Mouse (Mus musculus) left cerebral cortex, postnatal 36 days (tissue): ENCODE results near the gene Cttnbp2. TPM values are rescaled to one million over a fixed set of nuclear protein-coding genes. Genes with fewer than 3 reads are reported as not detected.
A peak's percentile ranks its signal among the peaks of the same experiment; 100 is the strongest.
"Not testable (repeated sequence)": the region's sequence is repeated elsewhere in the genome, so short reads cannot be mapped to it uniquely, and the experiment has no call there.

Source experiments
- DNase-seq, 2 experiments: peaks; one replicate each; pipeline ENCODE4 v3.0.0; 2021 to 2022; ENCODE audit warnings: low spot score in 2 of 2, mixed read lengths in 1 of 2
- intact Hi-C: fragments of 180-260 bp; cut with DNase I; formaldehyde crosslinking; loops from one replicate; pipeline ENCODE4 v1.15.1; 2025
- total RNA-seq, 2 experiments: library from RNA; stranded (reverse); gene quantifications; 2 replicates each; pipeline ENCODE4 v1.2.3; 2021

Cttnbp2 gene
- total RNA-seq, 2 experiments from 2014 or later, result 127 to 181 TPM

DNA sequence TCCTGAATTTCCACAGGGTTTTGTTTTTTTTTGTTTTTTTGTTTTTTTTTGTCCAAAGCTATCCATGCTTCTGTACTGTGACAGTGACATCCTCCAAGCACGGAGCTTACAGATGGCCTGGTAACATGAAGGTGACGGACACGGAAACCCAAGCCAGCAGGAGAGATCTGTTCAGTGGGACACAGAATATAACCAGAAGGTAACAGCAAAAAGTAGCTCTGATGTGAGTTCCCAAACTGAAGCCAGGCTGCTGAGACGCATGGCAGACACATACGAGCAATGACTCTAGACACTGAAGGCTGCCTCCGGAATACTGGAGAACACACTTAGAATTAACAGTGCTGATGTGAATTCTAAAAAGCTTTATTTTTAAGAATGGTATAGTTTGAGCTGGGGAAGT is 89.8 kb downstream of the Cttnbp2 start:
- no peak for DNase-seq
- intact Hi-C loops, result no loop called here

DNA sequence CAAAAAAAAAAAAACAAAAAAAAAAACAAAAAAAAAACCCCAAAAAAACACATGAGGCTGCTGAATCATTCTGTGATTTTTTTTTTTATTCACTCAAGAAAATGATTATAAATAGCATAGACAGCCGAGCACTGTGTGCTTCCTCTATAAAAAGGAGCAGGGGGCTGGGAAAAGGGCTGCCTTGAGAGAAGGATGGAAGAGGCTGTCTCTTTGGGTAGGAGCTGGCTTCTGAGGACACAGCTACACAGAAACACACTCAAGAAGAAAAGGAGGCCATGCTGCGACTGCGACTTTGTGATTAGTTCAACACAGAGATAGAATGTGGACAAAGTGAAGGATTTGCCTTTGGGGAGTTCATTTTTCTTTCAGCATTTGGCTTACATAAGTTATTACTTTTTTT is 90.3 kb downstream of the Cttnbp2 start:
- intact Hi-C loops, result no loop called here
- peak in 1 of 2 experiments; percentile 38 for DNase-seq

DNA sequence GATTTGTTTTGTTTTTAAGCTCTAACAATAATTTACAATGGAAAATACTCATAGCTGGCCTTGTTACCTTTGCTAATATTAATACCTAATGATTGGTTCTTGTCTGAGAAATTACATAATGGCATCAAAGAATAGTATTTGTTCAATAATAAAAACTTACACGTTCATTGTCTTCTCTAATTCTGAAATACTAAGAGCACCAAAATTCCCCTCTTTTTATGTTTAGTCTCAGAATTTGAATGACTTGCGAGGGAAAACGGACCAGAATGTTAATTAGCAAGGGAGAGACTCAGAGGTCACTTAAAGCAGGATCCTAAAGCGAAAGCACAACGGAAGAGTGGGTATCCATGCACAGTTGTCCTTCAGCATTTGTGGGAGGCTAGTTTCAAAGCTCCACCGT is 91.5 kb downstream of the Cttnbp2 start:
- DNase-seq, result no peak
- intact Hi-C loops, result no loop called here

DNA sequence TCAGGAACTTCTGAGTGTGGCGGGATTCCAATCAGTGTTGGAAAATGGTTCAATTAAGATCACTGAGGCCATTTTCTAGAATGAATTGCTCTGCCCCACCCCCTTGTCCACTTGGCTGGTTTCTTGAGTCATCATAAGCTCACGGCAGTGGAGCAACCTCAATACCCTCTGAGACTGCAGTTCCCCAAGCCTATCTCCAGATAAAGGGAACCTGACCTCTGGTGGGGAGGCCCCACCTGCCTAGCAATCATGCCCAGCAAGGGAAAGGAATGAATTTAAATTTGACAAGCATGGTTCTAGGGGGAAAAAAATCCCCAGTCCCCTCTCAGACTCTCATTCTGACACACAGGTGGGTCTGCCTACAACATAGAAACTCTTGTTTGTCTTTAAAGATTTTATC is 93.1 kb downstream of the Cttnbp2 start:
- intact Hi-C loops, result no loop called here
- DNase-seq, result no peak

DNA sequence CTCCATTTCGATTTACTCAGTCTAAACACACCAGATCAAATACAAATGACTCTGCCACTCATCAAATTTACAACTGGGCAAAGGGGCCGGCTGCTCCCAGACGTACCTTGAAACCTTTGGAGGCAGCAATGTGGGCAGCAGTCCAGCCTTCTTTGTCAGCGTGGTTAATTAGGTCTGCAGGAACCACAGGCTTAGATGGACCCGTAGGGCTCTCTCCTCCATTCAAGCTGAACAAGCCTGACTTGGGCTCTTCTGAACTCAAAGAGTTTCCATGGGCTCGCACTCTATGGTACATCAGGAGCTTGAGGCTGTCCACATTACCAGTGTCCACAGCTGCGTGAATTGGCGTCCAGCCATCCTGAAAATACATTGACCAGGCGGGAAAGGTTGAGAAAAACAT is 94.0 kb downstream of the Cttnbp2 start:
- intact Hi-C loops, result no loop called here
- DNase-seq, result no peak

DNA sequence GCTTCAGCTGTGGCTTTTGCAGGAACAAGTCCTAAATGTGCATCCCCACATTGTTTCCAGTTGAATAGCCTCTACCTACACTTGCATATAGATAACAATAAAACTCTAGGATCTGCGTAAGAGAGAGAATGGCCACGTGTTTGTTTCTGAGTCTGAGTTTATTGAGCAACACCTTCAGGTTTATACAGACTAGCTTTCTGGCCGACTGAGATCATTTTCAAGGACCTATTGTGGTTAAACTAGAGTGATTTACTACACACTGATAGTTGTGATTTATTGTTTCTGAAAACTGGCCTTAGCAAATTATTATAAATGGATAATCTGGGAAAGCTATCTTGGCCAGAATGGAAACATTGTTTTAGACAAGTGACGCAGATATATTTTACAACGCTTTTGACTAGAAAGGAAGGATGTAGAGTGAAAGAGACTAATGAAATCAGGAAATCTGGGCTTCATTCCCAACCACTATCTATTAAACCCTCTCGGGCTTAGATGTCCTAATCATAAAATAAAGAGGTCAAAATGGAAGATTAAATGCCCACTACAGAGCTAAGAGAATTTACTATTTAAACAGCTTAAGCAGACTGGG is 96.7 kb downstream of the Cttnbp2 start:
- intact Hi-C loops, result no loop called here
- no peak for DNase-seq

DNA sequence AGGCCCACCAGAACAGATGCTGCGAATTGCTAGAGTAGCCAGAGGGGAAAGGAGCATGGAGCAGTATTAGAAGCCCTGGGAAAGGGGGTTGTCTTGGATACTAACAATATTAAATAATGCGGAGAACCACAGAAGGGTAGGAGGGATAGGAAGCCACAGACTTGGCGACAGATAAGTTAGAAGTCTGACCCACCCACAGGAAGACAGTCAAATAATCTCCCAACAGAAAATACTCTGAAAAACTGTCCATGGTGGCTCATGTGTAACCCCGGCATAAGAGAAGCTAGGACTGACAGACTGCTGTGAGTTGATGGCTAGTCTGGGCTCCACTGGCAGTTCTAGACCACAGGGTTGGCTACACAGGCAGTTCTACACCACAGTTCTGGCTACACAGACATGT is 98.7 kb downstream of the Cttnbp2 start:
- intact Hi-C loops, result no loop called here

DNA sequence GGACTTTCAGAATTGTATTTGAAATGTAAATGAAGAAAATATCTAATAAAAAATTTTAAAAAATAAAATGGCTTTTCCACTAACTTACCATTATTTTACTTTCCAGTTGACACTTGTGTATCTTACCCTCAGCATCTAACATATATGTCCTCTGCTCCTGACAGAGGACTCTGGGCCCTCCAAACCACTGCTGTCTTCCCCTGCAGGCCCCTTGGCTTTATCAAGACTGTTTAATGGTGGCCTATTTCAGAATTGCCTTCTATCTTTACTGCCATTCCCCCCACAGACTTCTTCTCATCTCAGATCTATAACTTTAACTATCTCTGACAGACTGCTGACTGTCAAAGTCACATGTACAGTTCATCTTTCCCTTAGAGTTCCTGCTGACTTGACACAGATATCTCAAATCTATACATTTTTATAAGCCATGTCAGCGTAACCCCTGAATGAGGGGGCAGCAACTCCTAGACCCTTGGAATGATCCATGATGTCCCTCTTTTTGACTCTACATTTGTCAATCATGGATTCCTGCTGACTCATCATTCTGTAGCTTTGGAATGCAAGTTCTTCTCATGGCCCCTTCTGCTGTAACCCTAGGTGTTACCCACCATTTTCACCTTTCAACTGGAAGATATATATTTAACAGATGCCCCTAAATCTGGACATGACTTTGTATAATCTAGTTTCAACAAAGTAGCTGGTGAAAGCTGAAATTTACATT is 103.0 kb downstream of the Cttnbp2 start:
- no peak for DNase-seq
- intact Hi-C loops, result no loop called here

More for the DNA sequence above, 98.7 kb downstream of the Cttnbp2 start:
- DNase-seq, result no peak

DNA sequence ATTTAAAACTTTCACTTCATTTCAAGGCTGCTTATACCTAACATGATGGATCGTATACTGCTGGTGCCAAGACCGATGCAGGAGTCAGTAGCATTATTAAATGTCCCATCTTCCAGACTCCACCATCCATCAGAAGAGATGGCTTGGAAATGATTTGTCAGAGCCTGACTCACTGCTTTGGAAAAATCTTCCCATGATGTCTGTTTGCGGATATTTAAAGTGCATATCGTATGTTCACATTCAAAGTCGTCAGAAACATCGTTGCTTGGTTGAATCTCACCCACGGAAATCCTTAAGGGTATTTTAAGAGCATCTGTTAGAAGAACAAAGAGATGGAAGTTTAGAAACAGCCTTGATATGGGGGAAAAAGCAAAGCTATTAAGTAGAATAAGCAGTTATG is 106.2 kb downstream of the Cttnbp2 start:
- no peak for DNase-seq
- intact Hi-C loops, result no loop called here

DNA sequence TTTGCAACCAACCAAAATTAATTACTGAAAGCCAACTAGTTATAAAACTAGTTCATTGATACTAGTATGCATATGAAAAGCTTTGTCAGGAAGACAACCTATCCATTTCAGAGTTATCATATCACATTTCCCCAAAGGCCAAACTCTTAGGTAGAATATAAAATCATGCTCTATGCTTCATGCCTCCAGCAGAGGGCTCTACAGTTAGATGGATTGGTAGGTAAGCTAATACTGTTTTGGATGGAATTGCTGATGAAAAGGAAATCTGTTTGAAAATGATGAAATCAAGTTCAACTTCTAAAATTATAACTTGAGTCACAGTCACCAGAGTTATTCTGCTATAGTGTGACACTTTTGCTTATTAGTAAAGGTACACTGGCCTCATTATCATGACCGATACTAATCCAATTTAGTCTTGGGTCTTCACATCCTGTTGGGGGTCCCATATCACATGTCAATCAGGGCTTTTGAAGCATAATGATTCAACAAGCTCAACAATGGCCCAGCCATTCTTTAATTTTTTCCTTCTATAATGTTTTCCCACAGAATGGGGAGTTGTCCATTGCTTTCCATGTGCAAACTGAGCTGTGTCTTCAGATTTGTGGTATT is 113.5 kb downstream of the Cttnbp2 start:
- intact Hi-C loops, result loop anchor here (2.0 to 5.0 kb wide), 2 partner anchors 111 to 418 kb away; partner anchors contain the start of gene Cttnbp2
- DNase-seq, result no peak

DNA sequence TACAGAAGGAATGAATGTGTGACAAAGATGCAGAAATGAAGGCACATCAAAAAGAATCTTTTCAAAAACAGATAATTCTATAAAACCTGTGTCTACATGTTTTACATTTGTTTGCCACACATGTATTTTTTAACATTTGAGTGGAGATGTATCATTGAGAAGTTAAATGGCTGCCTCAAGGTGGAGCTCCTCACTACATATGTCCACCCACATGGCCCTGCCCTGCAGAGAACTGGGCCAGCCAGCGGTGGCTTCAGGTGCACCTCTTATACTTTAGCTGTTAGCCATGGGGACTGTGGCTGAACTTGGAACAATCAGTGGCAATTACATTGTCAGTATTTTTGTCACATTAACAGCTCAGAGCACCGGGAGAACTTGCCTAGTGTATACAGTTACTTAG is 133.3 kb downstream of the Cttnbp2 start:
- no peak for DNase-seq
- intact Hi-C loops, result no loop called here

DNA sequence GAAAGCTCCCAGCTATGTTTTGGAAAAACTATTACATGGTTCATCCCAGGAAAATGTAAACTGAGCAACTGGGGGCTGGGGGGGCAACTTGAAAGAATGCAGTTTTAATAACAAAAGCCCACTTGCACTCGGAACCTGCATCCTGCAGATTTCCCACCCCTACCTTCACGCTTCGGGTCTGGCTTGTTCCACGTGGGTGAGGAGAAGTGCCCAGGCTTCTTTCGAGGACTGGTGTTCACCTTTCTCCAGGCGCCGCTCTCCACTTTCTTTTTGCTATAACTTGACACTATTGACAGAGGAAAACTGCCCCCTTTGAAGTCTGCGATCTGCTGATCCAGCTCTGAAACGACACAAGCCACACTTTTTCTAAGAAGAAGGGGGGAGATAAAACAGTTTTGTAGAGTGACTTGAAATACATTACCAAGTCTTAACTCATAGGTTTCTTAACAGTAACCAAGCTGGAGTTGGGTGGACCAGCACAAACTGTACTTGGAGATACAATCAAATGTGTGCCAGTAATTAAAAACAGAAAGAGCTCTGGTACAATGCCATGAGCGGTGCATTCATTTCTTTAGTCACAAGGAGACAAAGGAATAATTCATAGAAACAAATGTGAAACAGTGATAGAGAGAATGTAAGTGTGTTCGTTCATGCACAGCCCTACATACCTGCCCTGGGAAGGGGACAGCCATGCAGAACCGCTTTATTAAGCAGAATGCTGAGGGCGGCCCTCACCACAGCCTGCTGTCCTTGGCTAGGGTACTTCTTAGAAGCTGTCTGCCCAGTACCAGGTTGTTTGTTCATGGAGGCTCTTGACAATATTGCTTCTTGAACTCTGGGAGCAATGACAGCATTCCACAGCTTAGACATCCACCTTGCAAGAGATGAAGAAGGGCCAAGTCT is 134.1 kb downstream of the Cttnbp2 start:
- DNase-seq, result no peak
- intact Hi-C loops, result no loop called here

DNA sequence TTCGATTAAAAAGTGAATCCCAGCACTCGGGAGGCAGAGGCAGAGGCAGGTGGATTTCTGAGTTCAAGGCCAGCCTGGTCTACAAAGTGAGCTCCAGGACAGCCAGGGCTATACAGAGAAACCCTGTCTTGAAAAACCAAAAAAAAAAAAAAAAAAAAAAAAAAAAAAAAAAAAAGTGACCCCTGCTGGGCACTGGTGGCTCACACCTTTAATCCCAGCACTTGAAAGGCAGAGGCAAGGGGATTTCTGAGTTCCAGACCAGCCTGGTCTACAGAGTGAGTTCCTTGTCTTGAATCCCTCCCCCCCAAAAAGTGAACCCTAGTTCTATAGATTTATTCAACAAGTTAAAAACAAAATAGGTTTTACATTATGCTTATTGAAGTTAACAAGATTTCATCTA is 136.9 kb downstream of the Cttnbp2 start:
- intact Hi-C loops, DNase-seq: not testable (repeated sequence)

DNA sequence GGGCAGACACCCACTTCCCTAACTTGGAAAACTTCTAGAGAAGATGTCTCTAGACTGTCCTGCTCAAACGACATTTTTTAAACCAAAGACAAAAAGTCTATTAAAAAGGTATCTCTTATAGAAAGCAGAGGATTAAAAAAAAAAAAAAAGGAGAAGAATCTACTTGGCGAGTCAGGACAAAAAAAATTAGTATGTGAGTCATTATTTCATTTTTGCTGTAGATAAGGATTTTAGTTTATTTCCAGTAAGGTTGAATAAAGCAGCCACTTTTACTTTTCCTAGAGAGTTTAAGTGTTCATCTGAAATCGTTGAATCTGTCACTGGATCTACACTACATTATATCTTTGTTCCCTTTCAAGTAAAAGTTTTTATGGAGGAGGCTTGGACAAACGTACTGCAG is 139.9 kb downstream of the Cttnbp2 start:
- no peak for DNase-seq
- intact Hi-C loops, result loop anchor here (5.0 kb wide), 2 partner anchors 237 to 287 kb away; no protein-coding TSS in a partner anchor

DNA sequence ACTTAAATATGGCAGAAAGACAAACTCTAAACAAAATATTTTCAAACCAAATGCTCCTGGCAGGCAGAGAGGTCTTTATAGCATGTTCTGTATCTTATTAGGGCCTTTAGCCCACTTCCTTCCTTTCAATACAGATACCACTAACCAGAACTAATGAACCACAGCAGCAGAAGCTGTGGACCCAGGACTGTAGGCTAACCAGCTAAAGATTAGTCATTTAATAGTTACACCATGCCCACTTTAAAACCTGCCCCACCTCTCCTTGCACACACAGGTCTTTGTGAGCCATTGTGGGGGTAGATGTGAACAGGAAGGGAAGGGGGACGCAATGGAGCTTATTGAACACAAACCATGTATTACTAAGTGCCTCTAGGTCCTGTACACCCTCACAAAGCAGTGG is 141.0 kb downstream of the Cttnbp2 start:
- intact Hi-C loops, result loop anchor here (5.0 kb wide), 2 partner anchors 236 to 286 kb away; no protein-coding TSS in a partner anchor
- DNase-seq, result no peak

DNA sequence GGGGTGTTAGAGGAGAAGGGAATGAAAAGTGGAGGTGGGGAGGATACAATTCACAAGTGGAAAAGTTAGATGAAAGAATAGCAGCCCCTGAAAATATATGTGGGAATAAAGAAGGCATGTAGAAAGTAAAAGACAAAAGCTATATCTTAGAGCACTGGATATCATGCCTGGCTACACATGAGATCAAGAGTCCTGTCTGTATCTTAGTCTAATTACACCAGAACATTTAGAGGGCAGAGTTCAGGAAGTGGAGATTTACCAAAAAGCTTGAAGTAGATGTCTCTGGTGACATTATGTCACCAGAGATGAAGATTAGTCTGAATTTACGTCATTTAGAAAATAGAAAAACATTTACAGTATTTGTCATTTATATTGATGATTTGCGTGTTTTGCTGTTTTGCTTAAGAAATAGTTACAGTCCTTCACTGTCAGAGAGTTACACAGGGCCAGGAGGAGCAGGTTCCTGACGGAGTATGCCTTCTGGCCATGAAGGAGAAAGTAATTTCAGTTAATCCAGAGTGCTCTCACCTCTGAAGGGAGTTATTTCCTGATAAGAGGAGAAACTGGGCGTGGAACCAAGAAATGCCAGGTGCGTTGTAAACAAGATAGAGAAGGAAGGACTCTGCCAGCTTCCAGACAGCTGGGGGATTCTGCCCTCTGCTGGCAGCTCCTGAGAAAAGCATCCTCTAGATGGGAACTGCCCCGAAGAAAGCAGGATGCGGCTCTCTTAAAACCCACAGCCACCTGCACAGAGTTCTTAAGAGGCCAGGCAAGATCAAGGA is 142.0 kb downstream of the Cttnbp2 start:
- DNase-seq, result peak; percentile 29 to 58
- intact Hi-C loops, result loop anchor here (5.0 kb wide), 2 partner anchors 235 to 285 kb away; no protein-coding TSS in a partner anchor

DNA sequence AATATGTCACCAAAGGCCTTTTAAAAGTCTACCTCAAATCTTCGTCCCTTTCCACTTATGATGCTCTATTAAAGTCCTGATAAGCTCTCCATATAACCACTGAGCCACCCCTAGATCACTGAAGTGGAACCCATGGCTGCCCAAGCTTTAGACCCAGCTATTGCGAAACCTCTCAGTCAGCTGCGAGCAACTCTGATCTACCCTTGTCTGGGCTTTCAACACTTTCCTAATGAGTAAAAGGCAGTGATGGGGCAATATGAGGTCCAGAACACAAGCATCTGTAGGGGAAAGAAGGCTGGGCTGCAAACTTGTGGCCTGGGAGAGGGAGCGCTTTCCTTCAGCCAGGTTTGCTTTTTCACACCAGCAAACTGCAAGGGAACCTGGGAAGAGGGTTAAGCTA is 144.9 kb downstream of the Cttnbp2 start:
- intact Hi-C loops, result loop anchor here (5.0 kb wide), 2 partner anchors 232 to 282 kb away; no protein-coding TSS in a partner anchor
- no peak for DNase-seq

DNA sequence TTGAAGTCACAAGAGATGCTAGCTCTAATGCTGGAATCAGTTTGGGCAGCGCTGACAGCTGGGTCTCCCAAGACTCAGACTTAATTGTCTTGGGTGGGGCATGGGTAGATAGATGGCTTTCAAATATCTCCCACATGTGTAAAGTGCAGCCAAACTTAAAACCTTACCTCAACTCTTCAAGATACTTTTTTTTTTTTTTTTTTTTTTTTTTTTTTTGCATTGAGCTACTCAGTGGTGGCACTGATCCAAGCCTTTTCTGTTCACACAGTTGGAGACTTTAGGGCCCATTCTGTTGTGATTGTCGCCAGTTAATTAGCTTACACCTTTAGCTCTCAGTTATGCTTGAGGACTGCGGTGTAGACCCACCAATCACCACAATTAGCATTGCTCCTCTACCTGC is 145.6 kb downstream of the Cttnbp2 start:
- intact Hi-C loops, result no loop called here
- no peak for DNase-seq

DNA sequence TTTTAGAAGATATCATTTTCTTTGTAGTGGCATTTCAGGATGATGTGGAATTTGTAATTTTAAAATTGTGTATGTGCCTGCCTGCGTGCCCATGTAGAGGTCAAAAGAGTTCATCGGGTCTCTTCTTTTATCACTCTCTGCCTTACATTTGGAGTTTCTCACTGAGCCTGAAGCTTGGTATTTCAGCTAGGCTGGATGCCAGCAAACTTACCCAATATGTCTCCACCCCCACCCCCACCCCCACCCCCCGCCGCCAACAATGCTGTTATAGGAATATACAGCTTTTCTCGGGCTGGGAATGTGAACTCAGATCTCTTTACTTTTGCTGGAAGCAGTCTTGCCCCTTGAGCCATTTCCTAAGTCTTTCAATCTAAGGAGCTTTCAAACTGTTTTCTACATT is 152.4 kb downstream of the Cttnbp2 start:
- DNase-seq, result no peak
- intact Hi-C loops, result no loop called here
